Mouse (Mus musculus) mouse trophoblast stem cell (cell line): Measurements from ENCODE around the gene Myh1.

ENCODE experiments used
- in situ Hi-C, 2 experiments: fragments of 300-500 bp; cut with MseI, MboI; formaldehyde crosslinking; loops; 2 replicates in 1 of 2; 3 replicates in 1 of 2; pipeline ENCODE4 v1.15.1; 2025

Gene Myh1

GRCm38 (mm10) chr11:67199752-67200151 is at the start of gene Myh1:
Myh1 (plus strand) TSS chr11:67200052.
- in situ Hi-C loops: no loop called here

DNA sequence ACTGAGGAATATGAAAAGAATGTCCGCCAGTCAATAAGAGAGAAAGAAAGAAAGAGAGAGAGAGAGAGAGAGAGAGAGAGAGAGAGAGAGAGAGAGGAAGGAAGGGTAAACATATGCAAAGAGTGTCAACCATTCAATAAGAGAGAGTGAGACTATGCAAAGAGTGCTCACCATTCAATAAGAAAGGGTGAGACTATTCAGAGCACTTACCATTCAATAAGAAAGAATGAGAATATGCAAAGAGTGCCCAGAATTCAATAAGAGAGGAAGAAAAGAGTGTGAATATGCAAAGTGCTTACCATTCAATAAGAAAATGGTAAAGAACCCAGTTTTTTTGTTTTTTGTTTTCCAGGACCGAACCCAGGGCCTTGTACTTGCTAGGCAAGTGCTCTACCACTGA is 49.6 kb upstream of the Myh1 start:
- in situ Hi-C loops: no loop called here

GRCm38 (mm10) chr11:67151159-67151558 is 48.7 kb upstream of the Myh1 start:
- in situ Hi-C loops: no loop called here

- in situ Hi-C loops: no loop called here
Measured at GRCm38 (mm10) chr11:67151651-67152630, 47.9 kb upstream of the Myh1 start.

GRCm38 (mm10) chr11:67153123-67153522 is 46.7 kb upstream of the Myh1 start:
- in situ Hi-C loops: no loop called here

GRCm38 (mm10) chr11:67153843-67154242 is 46.0 kb upstream of the Myh1 start:
- in situ Hi-C loops: no loop called here

- in situ Hi-C loops: no loop called here
Measured at GRCm38 (mm10) chr11:67155650-67156049, 44.2 kb upstream of the Myh1 start.

DNA sequence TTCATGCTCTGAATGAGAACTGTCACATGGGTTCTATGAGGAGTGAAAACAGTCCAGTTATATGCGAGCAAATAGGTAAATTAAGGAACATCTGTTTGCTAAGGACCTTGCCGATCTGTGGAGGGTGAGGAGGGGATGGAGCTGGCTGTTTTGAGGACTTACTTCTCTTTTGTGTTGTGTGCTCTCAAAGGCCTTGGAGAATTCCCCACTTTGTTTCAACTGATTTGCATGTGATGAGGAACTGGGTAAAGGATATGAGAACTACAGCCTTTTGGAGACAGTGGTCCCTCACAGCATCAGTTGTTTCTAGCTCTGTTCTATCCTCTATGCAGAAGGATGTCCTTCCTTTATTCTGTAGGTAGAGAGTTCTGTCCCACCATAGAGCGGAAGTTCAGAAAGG is 39.7 kb upstream of the Myh1 start:
- in situ Hi-C loops: no loop called here

GRCm38 (mm10) chr11:67163701-67164100 is 36.2 kb upstream of the Myh1 start:
- in situ Hi-C loops: no loop called here

DNA sequence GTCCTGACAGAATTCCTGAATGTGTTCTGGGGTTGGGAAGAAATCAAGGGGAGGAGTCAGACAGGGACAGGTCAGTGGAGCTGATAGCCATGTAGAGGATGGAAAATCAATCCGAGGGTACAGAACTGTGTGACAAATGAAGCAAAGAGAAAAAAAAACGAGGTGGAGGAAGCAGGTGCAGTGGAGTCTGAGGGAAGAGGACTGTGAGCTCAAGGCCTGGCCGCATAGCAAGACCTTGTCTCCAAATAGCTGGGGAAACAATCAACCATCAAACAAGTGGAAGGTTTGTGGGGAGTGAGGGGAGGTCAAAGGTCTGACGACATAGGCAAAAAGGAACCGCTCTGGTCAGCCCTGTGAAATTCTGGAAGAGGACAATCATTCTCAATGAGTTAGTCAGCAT is 35.0 kb upstream of the Myh1 start:
- in situ Hi-C loops: no loop called here

DNA sequence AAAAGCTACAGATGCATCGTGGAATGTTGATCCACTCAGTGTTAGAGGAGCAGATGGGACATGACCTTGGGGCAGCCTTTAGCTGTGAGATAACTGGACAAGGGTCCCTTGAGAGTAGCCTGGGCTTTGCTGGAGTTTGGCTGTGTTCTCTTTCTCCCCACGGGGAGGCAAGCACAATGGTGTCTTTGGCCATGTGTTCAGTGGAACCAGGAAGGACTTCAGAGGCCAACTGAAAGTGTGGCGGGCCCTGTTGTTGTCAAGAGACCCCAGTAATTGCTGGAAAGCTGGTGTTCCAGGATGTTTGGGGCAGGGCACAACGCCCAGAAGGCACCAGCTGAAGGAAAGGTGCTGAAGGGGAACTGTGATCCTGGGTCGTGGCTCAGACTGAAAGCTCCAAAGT is 30.6 kb upstream of the Myh1 start:
- in situ Hi-C loops: no loop called here

- in situ Hi-C loops: no loop called here
Measured at GRCm38 (mm10) chr11:67170727-67171126, 29.1 kb upstream of the Myh1 start, which contains the start of gene Myh2. Myh2 (plus strand) TSS chr11:67171027.

GRCm38 (mm10) chr11:67172439-67172838 is 27.4 kb upstream of the Myh1 start:
- in situ Hi-C loops: no loop called here

GRCm38 (mm10) chr11:67176376-67176775 is 23.5 kb upstream of the Myh1 start:
- in situ Hi-C loops: no loop called here

GRCm38 (mm10) chr11:67190316-67190715 is 9.5 kb upstream of the Myh1 start:
- in situ Hi-C loops: no loop called here

DNA sequence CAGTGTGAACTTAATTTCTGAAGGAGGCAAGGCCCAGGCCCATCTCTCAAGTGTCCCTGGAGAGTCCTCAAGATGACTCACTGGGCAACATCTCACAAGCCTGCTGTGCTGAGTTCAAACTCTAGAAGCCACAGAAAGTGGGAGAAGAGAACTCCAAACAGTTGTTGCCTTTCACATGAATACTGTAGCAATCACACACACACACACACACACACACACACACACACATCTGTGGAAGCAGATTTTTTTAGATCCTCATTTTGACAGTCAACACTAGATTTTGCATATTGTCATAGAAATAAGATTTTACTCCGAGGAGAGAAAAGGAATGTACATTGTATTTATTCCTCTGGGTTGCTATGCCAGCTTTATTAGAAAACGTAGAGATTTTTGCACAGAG is 9.0 kb upstream of the Myh1 start:
- in situ Hi-C loops: no loop called here

DNA sequence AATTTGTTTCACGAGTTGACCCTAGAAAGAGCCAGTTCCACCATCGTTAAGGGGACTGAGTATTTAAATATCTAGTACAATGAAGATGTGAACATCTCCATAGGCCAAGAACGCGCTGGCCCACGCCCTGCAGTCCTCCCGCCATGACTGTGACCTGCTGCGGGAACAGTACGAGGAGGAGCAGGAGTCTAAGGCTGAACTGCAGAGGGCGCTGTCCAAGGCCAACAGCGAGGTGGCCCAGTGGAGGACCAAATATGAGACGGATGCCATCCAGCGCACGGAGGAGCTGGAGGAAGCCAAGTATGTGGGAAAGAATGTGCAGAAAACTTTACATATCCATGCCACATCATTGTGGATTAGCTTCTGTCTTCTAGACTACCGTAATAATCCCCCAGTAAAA is 8.4 kb upstream of the Myh1 start:
- in situ Hi-C loops: no loop called here

- in situ Hi-C loops: no loop called here
Measured at GRCm38 (mm10) chr11:67199321-67199720, 531 bp upstream of the Myh1 start.

GRCm38 (mm10) chr11:67204766-67205165 is 4.9 kb downstream of the Myh1 start:
- in situ Hi-C loops: no loop called here

- in situ Hi-C loops: no loop called here
Measured at GRCm38 (mm10) chr11:67221803-67222202, 22.0 kb downstream of the Myh1 start.

DNA sequence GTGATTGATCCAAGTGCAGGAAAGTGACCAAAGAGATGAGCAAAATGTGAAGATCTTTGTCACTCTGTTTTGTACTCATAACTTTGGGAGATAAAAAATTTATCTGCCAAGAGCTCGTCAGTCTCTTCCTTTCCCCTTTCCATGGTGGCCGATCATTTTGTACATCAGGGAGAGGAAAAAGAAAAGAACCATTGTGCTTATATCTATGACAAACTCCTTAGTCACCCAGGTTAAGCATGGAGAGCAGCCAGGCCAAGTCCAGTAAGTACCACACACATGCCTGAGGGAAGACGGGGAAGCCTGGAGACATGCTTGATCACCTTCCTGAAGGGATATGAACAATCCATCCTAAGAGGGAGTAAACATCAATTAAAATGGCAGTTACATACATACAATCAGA is 24.6 kb downstream of the Myh1 start:
- in situ Hi-C loops: no loop called here

DNA sequence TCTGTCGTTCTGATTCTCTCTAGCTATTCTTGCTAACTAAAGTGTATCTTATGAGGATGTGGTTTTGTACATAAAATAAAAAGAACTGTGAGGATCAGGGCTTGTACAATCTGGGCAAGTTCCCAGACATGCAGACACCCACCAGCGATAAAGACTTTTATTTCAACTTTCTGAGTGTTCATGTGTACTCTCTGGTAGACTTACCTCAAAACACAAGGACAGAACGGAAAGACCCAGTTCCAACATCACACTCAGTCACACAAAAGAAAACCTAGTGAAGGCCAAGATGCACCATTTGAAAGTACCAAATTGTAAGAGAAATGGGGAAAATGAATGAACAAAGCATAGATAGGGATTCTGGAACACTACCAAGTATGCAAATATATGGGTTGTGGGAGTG is 28.9 kb downstream of the Myh1 start:
- in situ Hi-C loops: no loop called here

- in situ Hi-C loops: no loop called here
Measured at GRCm38 (mm10) chr11:67229166-67229565, 29.3 kb downstream of the Myh1 start.
